Mouse (Mus musculus) CD4-positive, CD25-positive, alpha-beta regulatory T cell, adult 2 months (primary cell): ENCODE results near the gene Lilra5.
"Not testable (repeated sequence)": the region's sequence is repeated elsewhere in the genome, so short reads cannot be mapped to it uniquely, and the experiment has no call there.

Source experiments
- DNase-seq: peaks from one replicate; pipeline ENCODE4 v3.0.0-alpha.2; 2012; ENCODE audit warnings: low read depth, low spot score

The Lilra5 gene

GRCm38 (mm10) chr7:4237454-4237853, at the start of gene Lilra5:
Lilra5 (plus strand) TSS chr7:4237754.
- DNase-seq, result no peak

DNA sequence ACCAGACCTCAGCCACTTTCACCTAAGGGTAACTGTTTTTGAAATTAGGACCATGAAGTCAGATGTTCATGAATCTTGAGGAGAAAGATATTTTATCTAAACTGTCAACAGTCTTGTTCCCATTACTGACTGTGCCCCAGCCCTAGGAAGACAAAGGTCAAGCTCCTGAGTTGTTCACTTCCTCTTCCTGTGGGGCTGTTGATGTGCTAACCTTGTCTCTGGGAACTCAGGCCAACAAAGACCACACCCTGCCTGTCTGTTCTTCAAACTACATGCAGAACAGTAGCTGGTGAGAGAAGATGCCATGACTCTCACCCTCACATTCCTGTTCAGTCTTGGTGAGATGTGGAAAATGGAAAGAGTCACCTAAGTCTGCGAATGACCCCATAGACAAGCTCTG, 30.4 kb upstream of the Lilra5 start:
- no peak for DNase-seq

DNA sequence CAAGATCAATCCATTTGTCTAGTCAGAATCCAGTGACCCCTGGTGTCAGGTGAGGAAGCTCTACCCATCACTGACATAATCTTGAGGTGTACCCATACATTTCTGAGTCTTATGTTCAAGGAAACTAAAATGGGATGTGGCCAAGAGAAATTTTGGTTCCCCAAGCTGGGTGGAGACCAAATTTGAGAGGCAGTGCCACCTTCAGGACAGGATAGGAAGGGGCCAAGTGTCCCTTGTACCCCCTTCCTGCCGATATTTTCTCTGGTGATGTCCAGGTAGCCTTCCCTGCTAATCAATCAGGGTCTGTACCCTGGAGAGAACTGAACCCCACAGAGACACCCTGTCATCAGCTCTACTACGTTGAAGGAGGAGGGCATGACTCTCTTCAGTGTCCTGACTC, 28.9 kb upstream of the Lilra5 start:
- peak; percentile 4 for DNase-seq

DNA sequence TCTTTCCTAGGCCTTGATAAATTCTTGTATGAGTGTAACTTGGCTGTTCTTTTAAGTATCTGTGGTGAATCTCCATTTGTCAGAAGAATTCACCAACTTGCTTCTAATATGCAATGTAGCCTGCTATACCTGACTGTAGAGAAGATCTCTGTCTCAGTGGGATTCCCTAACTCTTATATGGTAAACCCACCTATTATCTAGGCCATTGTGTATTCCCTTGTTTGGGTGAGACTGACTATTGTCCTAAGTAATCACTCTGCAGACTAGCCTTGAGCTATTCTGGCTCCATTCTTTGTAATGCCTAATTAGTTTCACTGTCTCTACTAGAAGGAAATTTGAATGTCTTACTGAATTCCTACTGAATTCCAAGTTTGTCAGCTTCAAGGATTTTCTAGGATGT, 24.1 kb upstream of the Lilra5 start:
- not testable (repeated sequence) for DNase-seq

GRCm38 (mm10) chr7:4215396-4215795, 22.2 kb upstream of the Lilra5 start:
- DNase-seq, result no peak

DNA sequence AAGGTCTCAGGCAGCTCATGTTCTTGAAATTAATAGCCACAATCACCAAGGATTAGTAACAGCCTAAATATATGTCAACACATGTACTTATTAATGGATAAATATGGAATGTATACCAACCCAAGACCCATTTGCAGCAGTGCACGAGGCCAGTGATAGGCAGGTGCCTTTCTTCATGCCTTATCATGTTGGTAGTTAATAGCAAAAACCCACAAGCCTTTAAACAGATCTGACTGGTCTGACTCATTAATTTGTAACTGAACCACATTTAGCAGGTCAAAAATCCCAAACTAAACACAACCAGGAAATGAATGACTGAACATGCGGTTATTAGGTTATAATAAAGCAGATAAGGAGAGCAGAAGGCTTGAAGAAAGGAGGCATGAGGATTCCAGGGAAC, 21.7 kb upstream of the Lilra5 start:
- DNase-seq, result no peak

DNA sequence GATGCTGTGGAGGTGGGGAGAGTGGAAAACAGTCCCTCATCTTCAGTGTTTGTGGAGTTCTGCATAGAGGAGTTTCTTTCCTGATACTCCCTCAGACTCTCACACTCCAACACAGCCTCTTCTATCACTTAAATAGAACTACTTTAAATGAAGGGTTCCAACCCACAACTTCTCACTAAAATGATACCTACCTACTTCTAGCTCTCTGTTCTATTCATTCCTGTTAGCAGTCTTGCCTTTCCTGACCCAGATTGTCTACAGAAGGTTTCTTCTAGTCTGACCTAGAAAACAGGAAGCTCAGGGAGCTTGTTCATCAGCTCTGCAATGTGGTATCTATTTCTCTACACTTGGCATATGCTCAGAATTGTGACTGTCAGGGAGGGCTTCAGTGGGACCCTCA, 2.0 kb upstream of the Lilra5 start:
- no peak for DNase-seq

GRCm38 (mm10) chr7:4239038-4239721, 1.6 kb downstream of the Lilra5 start:
- no peak for DNase-seq

GRCm38 (mm10) chr7:4251211-4251610, 13.7 kb downstream of the Lilra5 start:
- DNase-seq, result not testable (repeated sequence)

DNA sequence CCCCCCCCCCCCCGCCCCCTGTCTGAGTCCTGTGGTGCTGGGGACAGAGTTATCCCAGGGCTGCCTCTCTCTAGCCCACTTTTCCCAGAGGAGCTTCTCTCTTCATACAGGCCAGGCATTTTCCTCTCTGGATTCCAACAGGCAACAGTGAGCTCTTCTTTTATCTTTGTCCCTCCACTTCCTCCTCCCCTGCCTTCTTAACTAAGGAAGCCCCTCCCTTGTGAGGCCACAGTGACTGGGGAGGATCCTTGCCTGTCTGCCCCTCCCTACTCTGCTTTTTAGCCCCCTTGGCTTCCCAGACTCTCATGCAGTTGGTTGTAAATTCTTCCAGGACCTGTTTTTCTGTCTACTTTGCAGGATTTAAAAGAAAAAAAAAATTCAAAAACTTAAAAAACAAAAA, 18.5 kb downstream of the Lilra5 start:
- not testable (repeated sequence) for DNase-seq

DNA sequence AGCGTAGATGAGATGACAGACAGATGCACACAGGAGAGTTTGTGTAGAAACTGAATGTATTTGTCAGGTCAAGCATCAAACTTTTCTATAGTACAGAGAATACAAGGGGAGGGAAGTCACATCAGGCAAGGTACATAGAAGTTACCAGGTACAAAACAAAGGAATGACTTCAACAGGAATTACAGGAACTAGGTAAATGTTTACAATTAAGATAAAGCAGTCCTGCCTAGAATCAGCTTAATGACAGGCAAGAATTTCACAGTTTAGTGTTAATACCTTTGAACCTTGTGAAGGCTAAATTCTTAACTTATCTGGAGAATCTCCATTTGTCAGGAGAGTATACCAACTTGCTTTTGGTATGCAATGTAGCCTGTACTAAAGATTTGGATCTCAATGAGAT, 23.0 kb downstream of the Lilra5 start:
- not testable (repeated sequence) for DNase-seq

- DNase-seq, result not testable (repeated sequence)
Observed at GRCm38 (mm10) chr7:4272106-4272505, 34.6 kb downstream of the Lilra5 start.

DNA sequence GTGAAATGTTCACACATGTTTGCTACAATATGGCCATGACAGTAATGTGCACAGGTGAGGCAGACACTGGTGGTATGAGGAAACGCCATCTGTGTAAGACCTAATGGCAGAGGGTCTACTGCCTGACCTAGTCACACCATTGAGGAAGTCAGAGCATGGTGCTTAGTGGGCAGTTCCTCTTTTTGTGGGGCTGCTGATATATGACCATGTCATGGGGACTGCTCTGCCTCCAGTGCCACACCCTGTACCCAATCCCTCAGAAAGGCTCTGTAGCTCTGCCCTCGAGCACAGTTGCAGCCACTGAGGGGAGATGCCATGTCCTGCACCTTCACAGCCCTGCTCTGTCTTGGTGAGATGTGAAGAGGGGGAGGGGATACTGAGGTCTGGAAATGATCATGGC, 36.3 kb downstream of the Lilra5 start:
- not testable (repeated sequence) for DNase-seq

DNA sequence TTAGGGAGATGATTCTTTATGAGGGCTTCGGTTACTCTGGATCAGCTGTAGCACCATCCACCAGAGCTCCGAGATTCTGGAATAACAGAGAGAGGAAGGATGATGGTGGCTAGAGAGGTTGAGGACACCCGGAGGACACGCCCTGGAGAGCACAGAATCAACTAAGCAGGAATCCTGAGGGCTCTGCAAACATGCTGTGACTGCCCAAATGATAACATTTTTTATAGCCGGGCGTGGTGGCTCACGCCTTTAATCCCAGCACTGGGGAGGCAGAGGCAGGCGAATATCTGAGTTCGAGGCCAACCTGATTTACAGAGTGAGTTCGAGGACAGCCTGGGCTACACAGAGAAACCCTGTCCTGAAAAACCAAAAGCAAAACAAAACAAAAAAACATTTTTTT, 37.9 kb downstream of the Lilra5 start:
- DNase-seq, result not testable (repeated sequence)

- no peak for DNase-seq
Observed at GRCm38 (mm10) chr7:4292638-4293037, 55.1 kb downstream of the Lilra5 start.
